Mouse (Mus musculus) liver, embryonic 15.5 days (tissue): ENCODE data around the gene Smim22. TPM values are rescaled to one million over a fixed set of nuclear protein-coding genes. Genes with fewer than 3 reads are reported as not detected.

ENCODE experiments used
- ATAC-seq: fragments of 200-750 bp; cut with Nextera tagmentation; 2 replicates; pipeline ENCODE4 v1.8.0; 2017; ENCODE audit warnings: moderate number of reproducible peaks, mild to moderate bottlenecking, moderate library complexity; ENCODE audit not compliant: insufficient read depth
- H3K27ac ChIP-seq: fragments of 300-500 bp; sonication (generic); replicated peaks from 2 replicates; pipeline ENCODE4 v1.5.1; 2015; ENCODE audit warnings: mild to moderate bottlenecking, inconsistent platforms
- H3K27me3 ChIP-seq: fragments of 300-500 bp; sonication (generic); 2 replicates; pipeline ENCODE4 v1.6.1; 2015; ENCODE audit warnings: mild to moderate bottlenecking, inconsistent platforms
- H3K36me3 ChIP-seq: fragments of 300-500 bp; sonication (generic); replicated peaks from 2 replicates; pipeline ENCODE4 v1.6.1; 2015; ENCODE audit warnings: moderate library complexity, mild to moderate bottlenecking, inconsistent platforms
- H3K4me1 ChIP-seq: fragments of 300-500 bp; sonication (generic); replicated peaks from 2 replicates; pipeline ENCODE4 v1.6.1; 2015; ENCODE audit warnings: inconsistent platforms
- H3K4me2 ChIP-seq: fragments of 300-500 bp; sonication (generic); 2 replicates; pipeline ENCODE4 v1.6.1; 2015; ENCODE audit warnings: moderate library complexity, mild to moderate bottlenecking, inconsistent platforms
- H3K4me3 ChIP-seq: fragments of 300-500 bp; sonication (generic); replicated peaks from 2 replicates; pipeline ENCODE4 v1.5.1; 2015; ENCODE audit warnings: mild to moderate bottlenecking, inconsistent platforms
- H3K9ac ChIP-seq: fragments of 300-500 bp; sonication (generic); 2 replicates; pipeline ENCODE4 v1.6.1; 2015; ENCODE audit warnings: moderate library complexity, mild to moderate bottlenecking, inconsistent platforms
- H3K9me3 ChIP-seq: fragments of 300-500 bp; sonication (generic); replicated peaks from 2 replicates; pipeline ENCODE4 v1.6.1; 2016; ENCODE audit warnings: inconsistent platforms
- WGBS: fragments of 180-500 bp; shearing (Covaris S2); methylation state at CpG from one replicate; pipeline ENCODE4 v1.1.7; 2015; ENCODE audit warnings: mixed read lengths; ENCODE audit not compliant: insufficient replicate concordance; 5-methylcytosine and 5-hydroxymethylcytosine counted together
- polyA plus RNA-seq: library from polyadenylated mRNA; unstranded; fragments of >200 nt; fragmentation: Nextera tagmentation; extraction: Ambion mirVana; gene quantifications from 2 replicates; pipeline ENCODE4 v1.2.1, GENCODE M21; 2015

Smim22 gene
- polyA plus RNA-seq, 1 experiment from 2014 or later, result 9.1 TPM

DNA sequence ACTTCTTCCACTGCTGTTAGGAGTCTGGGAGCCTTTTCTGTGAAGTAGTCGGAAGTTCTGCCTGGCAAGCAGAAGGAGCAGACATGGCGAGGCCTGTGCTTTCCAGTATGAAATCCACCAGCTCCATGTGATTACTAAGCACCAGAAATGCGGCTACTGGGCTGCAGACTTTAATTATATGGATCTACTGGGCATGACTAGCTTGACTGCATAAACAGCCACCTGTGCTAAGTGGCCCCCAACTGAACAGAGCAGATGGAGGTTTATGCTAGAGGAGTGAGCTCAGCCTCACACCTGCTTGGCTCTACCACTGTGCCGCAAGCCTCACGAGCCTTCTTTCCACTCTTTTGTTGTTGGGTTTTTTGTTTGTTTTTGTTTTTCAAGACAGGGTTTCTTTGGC is 32.6 kb upstream of the Smim22 start:
- Histone ChIP-seq H3K4me2 (no peak overlapping the region), H3K4me3 (no peak overlapping the region), H3K27me3 (no peaks in the 10 kb centered on the region), H3K9me3 (no peaks in the 10 kb centered on the region), H3K4me1 (peaks cover 15% of the 10 kb centered on the region), H3K9ac (no peak overlapping the region), H3K27ac (no peak overlapping the region), H3K36me3 (no peaks in the 10 kb centered on the region)
- WGBS, result 80% methylated on average over 5 of the region's 5 CpGs
- ATAC-seq, result no peak

DNA sequence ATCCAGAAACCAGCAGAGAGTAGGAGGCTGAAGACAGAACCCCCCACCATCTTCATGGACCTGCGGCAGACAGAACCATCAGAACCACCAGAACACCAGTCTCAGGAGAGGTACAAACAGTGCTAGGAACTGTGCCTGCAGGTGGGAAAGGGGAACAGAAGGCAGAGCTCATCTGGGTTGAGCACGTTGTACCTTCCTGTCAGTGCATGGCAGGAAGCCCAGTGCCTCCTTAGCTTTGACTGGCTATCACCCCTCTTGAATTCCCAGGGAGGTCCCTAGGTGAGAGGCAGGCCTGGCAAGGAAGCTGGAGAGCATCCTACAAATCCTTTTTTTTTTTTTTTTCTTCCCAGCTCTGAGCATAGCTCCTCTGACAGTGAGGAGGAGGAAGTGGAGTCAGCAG is 30.9 kb upstream of the Smim22 start:
- 63% methylated on average over 2 of the region's 2 CpGs for WGBS
- no peak overlapping the region for H3K9ac ChIP-seq
- H3K27ac ChIP-seq, result no peak overlapping the region
- no peak overlapping the region for H3K4me3 ChIP-seq
- no peaks in the 10 kb centered on the region; the same call in 1 of the 2 replicates for H3K27me3 ChIP-seq
- H3K36me3 ChIP-seq, result no peaks in the 10 kb centered on the region
- no peak overlapping the region for H3K4me2 ChIP-seq
- H3K4me1 ChIP-seq, result peaks cover 15% of the 10 kb centered on the region
- H3K9me3 ChIP-seq, result no peaks in the 10 kb centered on the region
- ATAC-seq, result no peak

DNA sequence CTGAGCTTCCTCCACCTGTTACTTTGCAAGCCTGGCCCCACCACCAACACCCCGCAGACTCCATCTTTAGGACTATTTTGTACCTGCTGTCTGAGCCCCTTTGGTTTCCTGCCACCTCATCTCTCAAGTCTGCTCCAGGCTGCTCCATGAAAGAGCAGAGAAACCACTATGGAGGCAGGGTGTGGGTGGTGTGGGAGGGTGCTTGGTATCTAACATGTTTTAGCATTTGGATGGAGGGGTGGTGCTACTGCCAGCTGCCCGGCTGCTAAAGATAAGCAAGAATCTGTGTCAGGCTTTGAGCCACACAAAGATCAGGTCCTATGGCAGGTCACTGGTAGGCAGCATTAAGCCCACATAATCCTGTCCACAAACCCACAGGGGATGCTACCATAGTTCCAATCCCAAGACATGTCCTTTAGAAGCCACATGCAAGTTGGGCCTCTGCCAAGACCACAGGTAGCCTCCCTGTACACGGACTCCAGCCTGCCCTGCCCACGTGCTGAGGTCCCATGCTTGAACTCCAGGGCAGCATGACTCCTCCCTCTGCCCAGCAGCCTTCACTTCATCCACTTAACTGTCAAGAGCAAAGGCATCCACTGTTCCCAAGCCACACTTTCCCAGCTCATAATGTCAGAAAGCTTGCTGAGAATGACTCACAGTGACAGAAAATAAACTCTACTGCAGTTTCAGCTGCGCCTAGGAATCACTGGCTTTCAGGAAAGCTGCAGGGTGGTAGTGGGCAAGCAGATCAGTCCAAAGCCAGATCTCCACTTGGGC is 28.6 kb upstream of the Smim22 start:
- Histone ChIP-seq H3K4me3 (no peak overlapping the region), H3K4me2 (no peak overlapping the region), H3K36me3 (no peaks in the 10 kb centered on the region), H3K27me3 (no peaks in the 10 kb centered on the region; the same call in 1 of the 2 replicates), H3K27ac (no peak overlapping the region), H3K4me1 (peaks cover 10% of the 10 kb centered on the region), H3K9me3 (no peaks in the 10 kb centered on the region), H3K9ac (no peak overlapping the region)
- 41% methylated on average over 5 of the region's 5 CpGs for WGBS
- 0 out of 2 replicates have a peak, but pooled peaks have one; percentile 29 for ATAC-seq

DNA sequence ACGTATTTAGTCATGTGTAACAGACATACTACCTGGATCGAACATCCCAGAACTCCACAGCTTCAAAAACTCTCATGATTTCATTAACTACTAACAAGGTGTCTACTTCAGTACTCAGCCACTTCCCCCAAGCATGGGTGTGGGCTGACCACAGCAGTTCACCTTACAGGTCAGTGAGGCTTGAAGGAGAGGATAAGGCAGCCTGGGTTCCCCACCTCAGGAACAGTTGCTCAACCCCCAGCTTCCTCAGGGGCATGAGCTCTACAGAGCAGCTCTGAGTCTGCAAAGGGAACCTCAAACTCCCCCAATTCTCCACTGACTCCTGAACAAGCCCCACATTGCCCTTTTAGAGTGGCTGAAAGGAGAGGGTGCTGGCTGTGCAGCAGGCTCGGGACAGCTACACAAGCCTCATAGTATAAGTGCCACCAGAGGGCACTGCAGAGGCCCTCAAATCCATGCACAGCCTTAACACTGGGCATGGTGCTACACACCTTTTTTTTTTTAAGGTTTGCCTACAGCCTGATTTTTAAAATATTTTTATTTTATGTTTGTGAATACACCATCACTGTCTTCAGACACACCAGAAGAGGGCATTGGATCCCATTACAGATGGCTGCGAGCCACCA is 27.2 kb upstream of the Smim22 start:
- peak; percentile 37; the same call in 1 of the 2 replicates for ATAC-seq
- H3K27me3 ChIP-seq, result no peaks in the 10 kb centered on the region; the same call in 1 of the 2 replicates
- H3K4me3 ChIP-seq, result no peak overlapping the region
- H3K4me2 ChIP-seq, result no peak overlapping the region
- H3K27ac ChIP-seq, result no peak overlapping the region
- WGBS, result 59% methylated on average over 4 of the region's 4 CpGs
- H3K4me1 ChIP-seq, result peaks cover 10% of the 10 kb centered on the region
- H3K9me3 ChIP-seq, result no peaks in the 10 kb centered on the region
- no peaks in the 10 kb centered on the region for H3K36me3 ChIP-seq
- no peak overlapping the region for H3K9ac ChIP-seq

DNA sequence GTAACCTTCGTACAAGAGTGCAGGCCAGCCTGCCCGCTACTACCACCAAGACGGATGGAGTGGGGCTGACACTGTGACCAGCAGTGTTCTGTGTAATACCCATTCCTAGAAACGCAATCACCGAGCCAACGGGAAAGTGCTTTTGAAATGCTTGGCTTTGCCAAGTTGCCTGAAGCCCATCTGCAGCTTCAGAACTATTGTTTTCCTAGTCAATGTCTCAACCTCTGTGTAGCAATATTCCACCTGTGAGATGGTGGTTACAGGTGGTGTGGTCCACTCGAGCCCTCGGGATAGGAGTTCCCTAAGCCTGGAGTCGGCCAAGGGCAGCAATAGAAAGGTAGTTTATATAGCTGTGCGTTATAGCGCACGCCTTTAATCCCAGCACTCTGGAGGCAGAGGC is 22.4 kb upstream of the Smim22 start:
- 81% methylated on average over 12 of the region's 12 CpGs for WGBS
- no peaks in the 10 kb centered on the region for H3K9me3 ChIP-seq
- ATAC-seq, result no peak
- no peak overlapping the region for H3K4me3 ChIP-seq
- H3K36me3 ChIP-seq, result no peaks in the 10 kb centered on the region
- H3K4me2 ChIP-seq, result no peak overlapping the region
- H3K9ac ChIP-seq, result no peak overlapping the region
- no peak overlapping the region for H3K27ac ChIP-seq
- H3K27me3 ChIP-seq, result no peaks in the 10 kb centered on the region; the same call in 1 of the 2 replicates
- H3K4me1 ChIP-seq, result no peaks in the 10 kb centered on the region

DNA sequence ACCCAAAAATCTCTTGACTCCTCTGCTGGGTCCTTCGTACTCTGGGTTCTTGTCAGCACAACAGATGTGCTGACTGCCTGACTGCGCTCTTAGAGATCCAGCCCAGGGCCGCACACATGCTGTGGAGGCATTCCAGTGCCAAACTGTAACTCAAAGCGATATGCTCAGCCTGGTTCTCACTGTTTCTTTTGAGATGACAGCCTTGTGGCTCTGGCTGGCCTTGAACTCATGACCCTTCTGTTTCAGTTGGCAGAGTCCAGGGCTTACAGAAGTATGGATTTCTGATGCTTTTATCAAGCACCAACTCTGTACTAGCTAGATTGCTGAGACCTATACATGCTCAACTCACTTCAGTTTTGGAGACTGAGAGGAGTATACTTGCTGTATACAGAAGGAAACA is 13.8 kb upstream of the Smim22 start:
- Histone ChIP-seq H3K4me2 (no peak overlapping the region), H3K9me3 (no peaks in the 10 kb centered on the region), H3K27me3 (0 out of 2 replicates have a peak, but pooled peaks cover 6% of the 10 kb centered on the region), H3K4me1 (peaks cover 7% of the 10 kb centered on the region; the same call in 1 of the 2 replicates), H3K27ac (no peak overlapping the region), H3K4me3 (no peak overlapping the region), H3K36me3 (no peaks in the 10 kb centered on the region), H3K9ac (no peak overlapping the region)
- no peak for ATAC-seq
- WGBS, result 70% methylated on average over 4 of the region's 4 CpGs

DNA sequence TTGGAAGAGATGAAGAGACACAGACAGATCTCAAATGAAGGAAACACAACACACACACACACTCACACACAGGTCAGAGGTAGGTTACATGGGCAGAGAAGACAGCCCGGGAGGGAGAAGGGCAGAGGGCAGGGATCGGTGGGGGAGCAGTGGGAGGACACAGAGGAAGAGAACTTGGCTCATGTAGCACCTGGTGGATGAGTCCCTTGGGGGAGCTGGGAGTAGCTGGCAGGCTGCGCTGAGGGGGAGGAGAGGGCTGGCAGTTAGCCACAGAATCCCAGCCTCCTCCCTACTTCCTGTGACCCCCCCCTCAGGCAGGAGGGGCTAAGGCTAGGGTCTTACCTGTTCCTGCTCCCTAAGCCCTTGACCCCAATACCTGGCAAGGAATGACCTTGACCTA is 9.5 kb upstream of the Smim22 start, which contains the start of gene Sept12:
Sept12 (minus strand) TSS at position 300 of the 400 bp plus-strand sequence.
- H3K9me3 ChIP-seq, result no peaks in the 10 kb centered on the region
- no peak within 1 kb of the TSS for H3K9ac ChIP-seq
- no peak within 1 kb of the TSS for H3K4me2 ChIP-seq
- H3K27me3 ChIP-seq, result 0 out of 2 replicates have a peak, but pooled peaks cover 6% of the 10 kb centered on the region
- WGBS, result 36% methylated on average over 3 of the region's 3 CpGs
- no peaks in the 10 kb centered on the region for H3K36me3 ChIP-seq
- no peak within 1 kb of the TSS for H3K27ac ChIP-seq
- H3K4me3 ChIP-seq, result no peak within 1 kb of the TSS
- H3K4me1 ChIP-seq, result peaks cover 7% of the 10 kb centered on the region; the same call in 1 of the 2 replicates
- no peak for ATAC-seq

DNA sequence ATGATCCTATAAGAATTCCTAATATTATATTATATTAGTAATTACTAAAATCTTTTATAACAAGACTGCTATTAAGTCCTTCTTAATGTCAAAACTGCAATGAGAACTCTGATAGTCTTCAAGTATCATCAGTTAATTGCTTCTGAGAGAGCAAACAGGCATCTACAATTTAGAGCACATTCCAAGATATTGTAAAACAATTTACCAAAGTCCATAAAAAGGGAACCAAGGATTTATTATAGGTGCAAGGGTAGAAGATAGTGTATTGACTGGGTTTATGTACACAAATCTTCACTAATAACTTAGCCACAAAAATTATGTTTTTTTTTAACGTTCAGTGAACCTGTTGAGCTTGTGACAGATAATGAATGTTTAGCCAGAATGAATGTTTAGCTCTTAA is 8.1 kb upstream of the Smim22 start:
- H3K27me3 ChIP-seq, result 0 out of 2 replicates have a peak, but pooled peaks cover 6% of the 10 kb centered on the region
- H3K9me3 ChIP-seq, result no peaks in the 10 kb centered on the region
- no peak overlapping the region for H3K9ac ChIP-seq
- H3K27ac ChIP-seq, result no peak overlapping the region
- 55% methylated on average over 1 of the region's 1 CpGs for WGBS
- H3K4me1 ChIP-seq, result peaks cover 7% of the 10 kb centered on the region; the same call in 1 of the 2 replicates
- ATAC-seq, result no peak
- no peak overlapping the region for H3K4me3 ChIP-seq
- H3K4me2 ChIP-seq, result no peak overlapping the region
- H3K36me3 ChIP-seq, result no peaks in the 10 kb centered on the region

DNA sequence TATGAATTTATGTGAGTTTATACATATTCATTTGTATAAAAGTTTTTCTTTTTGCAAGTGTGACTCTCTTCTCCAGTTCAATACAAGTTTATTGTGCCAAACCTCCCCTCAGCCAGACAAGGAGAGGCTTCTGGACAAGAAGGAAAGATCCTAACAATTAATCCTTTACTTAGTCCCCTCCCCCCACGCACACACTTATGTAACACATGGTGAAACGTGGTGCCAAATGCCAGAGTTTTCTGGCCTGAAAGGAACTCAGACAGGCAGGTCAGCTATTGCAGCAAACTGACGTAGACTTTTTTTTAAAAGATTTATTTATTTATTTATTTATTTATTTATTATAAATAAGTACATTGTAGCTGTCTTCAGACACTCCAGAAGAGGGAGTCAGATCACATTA is 6.5 kb upstream of the Smim22 start:
- Histone ChIP-seq H3K9me3 (no peaks in the 10 kb centered on the region), H3K9ac (no peak overlapping the region), H3K36me3 (no peaks in the 10 kb centered on the region), H3K27ac (no peak overlapping the region), H3K4me1 (peaks cover 7% of the 10 kb centered on the region; the same call in 1 of the 2 replicates), H3K27me3 (0 out of 2 replicates have a peak, but pooled peaks cover 6% of the 10 kb centered on the region), H3K4me2 (no peak overlapping the region), H3K4me3 (no peak overlapping the region)
- ATAC-seq, result no peak
- 43% methylated on average over 3 of the region's 3 CpGs for WGBS

DNA sequence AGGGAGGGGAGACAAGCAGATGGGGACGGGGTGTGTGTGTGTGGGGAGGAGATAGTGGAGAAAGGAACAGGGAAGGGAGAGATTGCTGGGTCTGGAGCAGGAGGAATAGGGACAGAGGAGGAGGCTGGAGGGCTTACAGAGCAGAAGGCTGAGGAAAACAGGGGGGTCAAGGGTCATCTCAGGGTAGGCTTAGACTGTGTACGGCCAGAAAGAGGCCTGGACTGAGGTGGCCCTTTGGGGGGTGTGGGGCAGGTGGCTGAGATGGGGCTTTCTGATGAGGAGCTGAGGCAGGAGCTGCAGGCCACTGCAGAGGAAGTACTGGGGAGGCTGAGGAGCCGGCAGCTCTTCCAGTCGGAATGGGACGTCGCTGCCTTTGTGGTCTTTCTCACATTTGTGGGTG is 404 bp downstream of the Smim22 start:
- Histone ChIP-seq H3K27ac (peak overlapping the region; percentile 45; the same call in 1 of the 2 replicates), H3K9ac (no peak overlapping the region), H3K27me3 (peaks cover 10% of the 10 kb centered on the region; the same call in 1 of the 2 replicates), H3K4me2 (peak overlapping the region; percentile 5; the same call in 1 of the 2 replicates), H3K36me3 (0 out of 2 replicates have a peak, but pooled peaks cover 3% of the 10 kb centered on the region), H3K4me3 (no peak overlapping the region), H3K9me3 (no peaks in the 10 kb centered on the region), H3K4me1 (peaks cover 42% of the 10 kb centered on the region)
- WGBS, result 57% methylated on average over 6 of the region's 6 CpGs
- ATAC-seq, result peak; percentile 20; the same call in 1 of the 2 replicates

DNA sequence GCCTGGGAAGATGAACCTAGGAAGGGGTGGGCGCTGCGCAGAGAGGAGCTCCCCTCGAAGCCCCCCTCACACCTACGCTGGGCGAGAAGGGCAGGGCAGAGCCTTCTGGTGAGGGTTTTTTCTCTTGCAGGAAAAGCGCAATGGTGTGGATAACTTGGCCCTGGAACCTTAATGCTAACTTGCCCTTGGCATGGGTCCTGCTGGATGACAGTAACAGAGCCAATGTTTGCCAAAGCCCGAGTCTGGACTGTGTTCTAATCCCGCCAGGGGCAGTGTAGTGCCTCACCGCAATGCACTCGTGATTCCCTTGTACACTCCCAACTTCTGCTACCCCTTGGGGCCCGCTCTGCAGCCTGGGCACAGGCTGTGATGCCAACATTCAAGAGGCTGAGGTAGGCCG is 988 bp downstream of the Smim22 start:
- 0 out of 2 replicates have a peak, but pooled peaks cover 3% of the 10 kb centered on the region for H3K36me3 ChIP-seq
- ATAC-seq, result no peak
- peaks cover 48% of the 10 kb centered on the region for H3K4me1 ChIP-seq
- H3K27ac ChIP-seq, result peak overlapping the region; percentile 45; the same call in 1 of the 2 replicates
- H3K9me3 ChIP-seq, result no peaks in the 10 kb centered on the region
- no peak overlapping the region for H3K4me3 ChIP-seq
- whole genome bisulfite sequencing, result 68% methylated on average over 12 of the region's 12 CpGs
- H3K27me3 ChIP-seq, result peaks cover 10% of the 10 kb centered on the region; the same call in 1 of the 2 replicates
- no peak overlapping the region for H3K9ac ChIP-seq
- peak overlapping the region; percentile 5; the same call in 1 of the 2 replicates for H3K4me2 ChIP-seq
